ENCODE assay signal across 15 mouse cellular contexts in the genomic region with DNA sequence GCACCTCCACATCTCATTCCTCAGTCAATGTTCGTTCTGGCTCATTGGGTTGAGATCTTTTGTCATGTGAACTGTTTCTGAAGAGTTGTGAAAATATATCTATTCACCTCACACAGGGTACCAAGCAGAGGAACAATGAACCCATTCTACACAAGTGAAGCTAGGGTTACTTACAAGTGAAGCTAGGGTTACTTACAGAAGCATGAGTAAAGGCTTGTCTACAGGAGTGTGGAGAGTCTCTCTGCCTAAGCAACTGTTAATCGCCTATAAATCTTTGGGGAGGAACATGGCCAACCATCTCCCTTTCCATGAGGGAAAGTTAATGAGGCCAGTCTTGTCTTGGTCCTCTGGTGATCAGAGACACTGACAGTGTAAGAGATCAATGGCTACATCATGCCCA.
"Had no signal": no experiment of that assay in that cellular context is flagged by ENCODE, and none has a peak within 500 bp of the region (broad histone marks: within the 10 kb centered on the region; RNA-seq: fewer than 3 reads in every experiment).

No protein-coding gene starts in this region.

- H3K36me3 ChIP-seq: neural tube, embryonic 15.5 days; stomach, embryonic 15.5 days had no signal

- H3K9ac ChIP-seq: neural tube, embryonic 15.5 days; stomach, embryonic 15.5 days had no signal

- H3K4me3 ChIP-seq: neural tube, embryonic 15.5 days; stomach, embryonic 15.5 days had no signal

- DNase-seq: retina, postnatal 1 day; right cerebral cortex, adult 18-20 months; right cerebral cortex, postnatal 14 days; right cerebral cortex, postnatal 25 days; right cerebral cortex, postnatal 4 days; spleen, adult 18-20 months; thymus, adult 18-20 months; thymus, adult 2 months; thymus, postnatal 14 days; thymus, postnatal 25 days; thymus, postnatal 36 days; thymus, postnatal 4 days had no signal

- H3K4me2 ChIP-seq: neural tube, embryonic 15.5 days; stomach, embryonic 15.5 days had no signal

- H3K27ac ChIP-seq: neural tube, embryonic 15.5 days; stomach, embryonic 15.5 days; stomach, postnatal 0 days had no signal

- H3K4me1 ChIP-seq: neural tube, embryonic 15.5 days; stomach, embryonic 15.5 days had no signal

- H3K27me3 ChIP-seq: neural tube, embryonic 15.5 days; stomach, embryonic 15.5 days had no signal

- H3K9me3 ChIP-seq: neural tube, embryonic 15.5 days; stomach, embryonic 15.5 days had no signal
